Mouse (Mus musculus) intestine, embryonic 15.5 days (tissue): Measurements from ENCODE around the gene Rpl34. TPM values are rescaled to one million over a fixed set of nuclear protein-coding genes. Genes with fewer than 3 reads are reported as not detected.

Experiments
- ATAC-seq: fragments of 200-750 bp; cut with Nextera tagmentation; 2 replicates; pipeline ENCODE4 v1.8.0; 2017; ENCODE audit warnings: moderate TSS enrichment, moderate library complexity
- H3K27ac ChIP-seq: fragments of 300-500 bp; sonication (generic); 2 replicates; pipeline ENCODE4 v1.5.1; 2015; ENCODE audit warnings: mild to moderate bottlenecking, inconsistent platforms
- H3K27me3 ChIP-seq: fragments of 300-500 bp; sonication (generic); replicated peaks from 2 replicates; pipeline ENCODE4 v1.6.1; 2015; ENCODE audit warnings: inconsistent platforms
- H3K36me3 ChIP-seq: fragments of 300-500 bp; sonication (generic); 2 replicates; pipeline ENCODE4 v1.6.1; 2015; ENCODE audit warnings: inconsistent platforms
- H3K4me1 ChIP-seq: fragments of 300-500 bp; sonication (generic); replicated peaks from 2 replicates; pipeline ENCODE4 v1.6.1; 2015; ENCODE audit warnings: inconsistent platforms
- H3K4me2 ChIP-seq: fragments of 300-500 bp; sonication (generic); replicated peaks from 2 replicates; pipeline ENCODE4 v1.6.1; 2015; ENCODE audit warnings: mild to moderate bottlenecking, inconsistent platforms
- H3K4me3 ChIP-seq: fragments of 300-500 bp; sonication (generic); replicated peaks from 2 replicates; pipeline ENCODE4 v1.5.1; 2015; ENCODE audit warnings: inconsistent platforms
- H3K9ac ChIP-seq: fragments of 300-500 bp; sonication (generic); 2 replicates; pipeline ENCODE4 v1.6.1; 2015; ENCODE audit warnings: inconsistent platforms
- H3K9me3 ChIP-seq: fragments of 300-500 bp; sonication (generic); 2 replicates; pipeline ENCODE4 v1.6.1; 2016; ENCODE audit warnings: inconsistent platforms
- WGBS: fragments of 180-500 bp; shearing (Covaris S2); methylation state at CpG from one replicate; pipeline ENCODE4 v1.1.7; 2015; 5-methylcytosine and 5-hydroxymethylcytosine counted together
- polyA plus RNA-seq: library from polyadenylated mRNA; unstranded; fragments of >200 nt; fragmentation: Nextera tagmentation; extraction: Ambion mirVana; gene quantifications from 2 replicates; pipeline ENCODE4 v1.2.1, GENCODE M21; 2015

The Rpl34 gene
- 893 and 966 TPM in 2 replicates for polyA plus RNA-seq

- no peaks in the 10 kb centered on the region for H3K9me3 ChIP-seq
- peak within 1 kb of the TSS; percentile 83 for H3K4me3 ChIP-seq
- H3K4me2 ChIP-seq = peak within 1 kb of the TSS; percentile 70
- H3K9ac ChIP-seq = peak within 1 kb of the TSS; percentile 94
- peak; percentile 99 for ATAC-seq
- peaks cover 10% of the 10 kb centered on the region; the same call in 1 of the 2 replicates for H3K4me1 ChIP-seq
- H3K36me3 ChIP-seq = peaks cover 25% of the 10 kb centered on the region
- H3K27ac ChIP-seq = peak within 1 kb of the TSS; percentile 85
- H3K27me3 ChIP-seq = no peaks in the 10 kb centered on the region
- WGBS = under 1% methylated on average over 45 of the region's 45 CpGs
Measured at GRCm38 (mm10) chr3:130730189-130730653, at the start of gene Rpl34. Rpl34 (minus strand) TSS chr3:130730398.

- no peaks in the 10 kb centered on the region for H3K36me3 ChIP-seq
- no peaks in the 10 kb centered on the region for H3K27me3 ChIP-seq
- WGBS = 78% methylated on average over 3 of the region's 3 CpGs
- no peak overlapping the region for H3K4me3 ChIP-seq
- no peak overlapping the region for H3K9ac ChIP-seq
- H3K4me1 ChIP-seq = no peaks in the 10 kb centered on the region
- H3K27ac ChIP-seq = no peak overlapping the region
- H3K9me3 ChIP-seq = no peaks in the 10 kb centered on the region
- H3K4me2 ChIP-seq = no peak overlapping the region
- no peak for ATAC-seq
Measured at GRCm38 (mm10) chr3:130768172-130768571, 38.0 kb upstream of the Rpl34 start.

- no peaks in the 10 kb centered on the region for H3K4me1 ChIP-seq
- 75% methylated on average over 5 of the region's 5 CpGs for WGBS
- ATAC-seq = no peak
- H3K27me3 ChIP-seq = no peaks in the 10 kb centered on the region
- no peak overlapping the region for H3K4me3 ChIP-seq
- no peak overlapping the region for H3K9ac ChIP-seq
- no peaks in the 10 kb centered on the region for H3K9me3 ChIP-seq
- no peaks in the 10 kb centered on the region for H3K36me3 ChIP-seq
- H3K27ac ChIP-seq = no peak overlapping the region
- H3K4me2 ChIP-seq = no peak overlapping the region
Measured at GRCm38 (mm10) chr3:130764091-130764490, 33.9 kb upstream of the Rpl34 start.

- Histone ChIP-seq H3K9me3 (no peaks in the 10 kb centered on the region), H3K4me3 (no peak overlapping the region), H3K36me3 (no peaks in the 10 kb centered on the region), H3K4me2 (no peak overlapping the region), H3K27me3 (no peaks in the 10 kb centered on the region), H3K9ac (no peak overlapping the region), H3K4me1 (no peaks in the 10 kb centered on the region), H3K27ac (no peak overlapping the region)
- no peak for ATAC-seq
- 54% methylated on average over 24 of the region's 24 CpGs for WGBS
Measured at GRCm38 (mm10) chr3:130760711-130761435, 30.7 kb upstream of the Rpl34 start.

GRCm38 (mm10) chr3:130758157-130758841 lies 28.1 kb upstream of the Rpl34 start:
- no peaks in the 10 kb centered on the region for H3K36me3 ChIP-seq
- ATAC-seq = no peak
- H3K9me3 ChIP-seq = no peaks in the 10 kb centered on the region
- H3K4me2 ChIP-seq = no peak overlapping the region
- no peak overlapping the region for H3K9ac ChIP-seq
- no peaks in the 10 kb centered on the region for H3K4me1 ChIP-seq
- no peak overlapping the region for H3K4me3 ChIP-seq
- H3K27me3 ChIP-seq = no peaks in the 10 kb centered on the region
- 81% methylated on average over 15 of the region's 15 CpGs for WGBS
- no peak overlapping the region for H3K27ac ChIP-seq

GRCm38 (mm10) chr3:130757117-130757852 lies 27.1 kb upstream of the Rpl34 start:
- no peaks in the 10 kb centered on the region for H3K36me3 ChIP-seq
- H3K9ac ChIP-seq = no peak overlapping the region
- no peak for ATAC-seq
- 82% methylated on average over 8 of the region's 8 CpGs for WGBS
- no peak overlapping the region for H3K4me2 ChIP-seq
- no peaks in the 10 kb centered on the region for H3K27me3 ChIP-seq
- H3K4me1 ChIP-seq = no peaks in the 10 kb centered on the region
- no peak overlapping the region for H3K27ac ChIP-seq
- no peak overlapping the region for H3K4me3 ChIP-seq
- H3K9me3 ChIP-seq = no peaks in the 10 kb centered on the region

- Histone ChIP-seq H3K9ac (no peak overlapping the region), H3K27me3 (no peaks in the 10 kb centered on the region), H3K4me3 (no peak overlapping the region), H3K9me3 (no peaks in the 10 kb centered on the region), H3K4me2 (no peak overlapping the region), H3K36me3 (no peaks in the 10 kb centered on the region), H3K27ac (no peak overlapping the region), H3K4me1 (no peaks in the 10 kb centered on the region)
- 84% methylated on average over 3 of the region's 3 CpGs for WGBS
- no peak for ATAC-seq
Measured at GRCm38 (mm10) chr3:130749206-130749605, 19.0 kb upstream of the Rpl34 start.

GRCm38 (mm10) chr3:130746673-130747619 lies 16.7 kb upstream of the Rpl34 start:
- H3K4me2 ChIP-seq = no peak overlapping the region
- H3K9ac ChIP-seq = no peak overlapping the region
- no peak for ATAC-seq
- no peaks in the 10 kb centered on the region for H3K9me3 ChIP-seq
- no peak overlapping the region for H3K27ac ChIP-seq
- H3K4me1 ChIP-seq = no peaks in the 10 kb centered on the region
- no peaks in the 10 kb centered on the region for H3K27me3 ChIP-seq
- no peaks in the 10 kb centered on the region for H3K36me3 ChIP-seq
- WGBS = 79% methylated on average over 10 of the region's 10 CpGs
- H3K4me3 ChIP-seq = no peak overlapping the region

- WGBS = 26% methylated on average over 21 of the region's 21 CpGs
- ATAC-seq = no peak
- no peak overlapping the region for H3K9ac ChIP-seq
Measured at GRCm38 (mm10) chr3:130737652-130738361, 7.6 kb upstream of the Rpl34 start.

GRCm38 (mm10) chr3:130736758-130737157 lies 6.6 kb upstream of the Rpl34 start:
- Histone ChIP-seq H3K4me2 (no peak overlapping the region), H3K4me3 (no peak overlapping the region), H3K36me3 (no peaks in the 10 kb centered on the region), H3K4me1 (no peaks in the 10 kb centered on the region), H3K27me3 (0 out of 2 replicates have a peak, but pooled peaks cover 3% of the 10 kb centered on the region), H3K9me3 (no peaks in the 10 kb centered on the region), H3K27ac (no peak overlapping the region), H3K9ac (no peak overlapping the region)
- no peak for ATAC-seq
- 47% methylated on average over 4 of the region's 4 CpGs for WGBS

More at GRCm38 (mm10) chr3:130737652-130738361, 7.6 kb upstream of the Rpl34 start:
- H3K36me3 ChIP-seq = no peaks in the 10 kb centered on the region
- no peak overlapping the region for H3K27ac ChIP-seq
- no peaks in the 10 kb centered on the region for H3K9me3 ChIP-seq
- H3K27me3 ChIP-seq = 0 out of 2 replicates have a peak, but pooled peaks cover 3% of the 10 kb centered on the region
- no peaks in the 10 kb centered on the region for H3K4me1 ChIP-seq
- no peak overlapping the region for H3K4me3 ChIP-seq
- H3K4me2 ChIP-seq = no peak overlapping the region
